Mouse (Mus musculus): Measurements from ENCODE around the gene Kdelc2.

- no peak for TF ChIP-seq CTCF (IDR thresholded peaks at IDR 0.05; ENCODE audit: low read depth)
- no peak for TF ChIP-seq EP300 (IDR thresholded peaks at IDR 0.05; ENCODE audit: low read depth)
Observed at GRCm38 (mm10) chr9:53402991-53403390, 19.2 kb downstream of the Kdelc2 start.
